Mouse (Mus musculus): Measurements from ENCODE around the gene Pth2. TPM values are rescaled to one million over a fixed set of nuclear protein-coding genes. Genes with fewer than 3 reads are reported as not detected.

Gene Pth2
- polyA plus RNA-seq, 1 experiment from 2014 or later: not detected

DNA sequence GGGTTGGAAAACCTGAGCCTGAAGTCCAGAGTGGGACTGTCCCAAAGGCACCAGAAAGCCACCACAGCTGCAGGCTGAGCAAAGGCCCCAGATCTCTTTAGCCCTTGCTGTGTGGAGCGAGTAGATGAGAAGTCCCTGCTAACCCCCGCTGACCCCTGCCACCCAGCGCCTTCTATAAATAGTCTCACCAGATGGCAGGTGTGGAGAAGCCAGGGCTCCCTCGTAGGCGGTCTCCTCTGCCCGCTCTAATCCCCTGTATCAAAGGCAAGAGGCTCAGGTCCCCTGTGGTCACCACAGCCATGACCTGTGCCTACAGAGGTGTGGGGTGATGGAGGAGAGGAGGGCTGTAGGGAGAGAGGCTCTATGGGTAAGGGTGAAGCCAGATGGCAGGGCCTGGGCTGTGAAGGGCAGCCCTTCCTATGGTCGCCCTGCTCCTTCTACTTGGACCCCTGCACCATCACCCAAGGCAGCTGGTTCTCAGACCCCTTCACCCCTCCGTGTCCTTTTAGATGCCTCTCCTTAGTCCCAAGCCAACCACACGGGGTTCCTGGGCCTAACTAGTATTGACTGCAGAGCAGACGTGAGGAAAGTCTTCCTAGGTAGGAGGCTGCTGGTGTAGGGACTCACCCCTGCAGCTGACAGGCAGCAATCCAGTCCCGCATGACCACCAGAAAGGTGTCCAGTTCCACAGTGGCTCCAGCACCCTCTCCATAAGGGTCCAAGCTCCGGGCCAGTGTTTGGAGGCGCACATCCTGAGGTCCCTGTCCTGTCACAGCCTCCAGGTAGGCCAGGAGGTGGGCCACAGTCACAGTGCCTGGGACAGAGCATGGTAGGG, 14.8 kb downstream of the Pth2 start:
- no peaks in the 10 kb centered on the region for H3K36me3 ChIP-seq (ENCODE audit: control insufficient read depth, insufficient read depth)
- peaks cover 7% of the 10 kb centered on the region; the same call in 1 of the 2 replicates for H3K27me3 ChIP-seq (ENCODE audit: control insufficient read depth, insufficient read depth, low read depth, low read length)
- H3K9me3 ChIP-seq (replicated peaks; ENCODE audit: control insufficient read depth, low read length): no peaks in the 10 kb centered on the region
- WGBS (ENCODE audit: insufficient replicate concordance): 54% methylated on average over 13 of the region's 13 CpGs
- ATAC-seq (ENCODE audit: low read depth): no peak
- no peaks in the 10 kb centered on the region for H3K4me1 ChIP-seq (ENCODE audit: control insufficient read depth, low read depth, low read length)
- no peak overlapping the region for H3K4me3 ChIP-seq (ENCODE audit: low read depth, low read length)
- no peak overlapping the region for H3K27ac ChIP-seq (ENCODE audit: low read length)
- no peak overlapping the region for H3K4me2 ChIP-seq (ENCODE audit: low read depth, low read length)
- no peak overlapping the region for H3K9ac ChIP-seq (ENCODE audit: low read depth, low read length)

DNA sequence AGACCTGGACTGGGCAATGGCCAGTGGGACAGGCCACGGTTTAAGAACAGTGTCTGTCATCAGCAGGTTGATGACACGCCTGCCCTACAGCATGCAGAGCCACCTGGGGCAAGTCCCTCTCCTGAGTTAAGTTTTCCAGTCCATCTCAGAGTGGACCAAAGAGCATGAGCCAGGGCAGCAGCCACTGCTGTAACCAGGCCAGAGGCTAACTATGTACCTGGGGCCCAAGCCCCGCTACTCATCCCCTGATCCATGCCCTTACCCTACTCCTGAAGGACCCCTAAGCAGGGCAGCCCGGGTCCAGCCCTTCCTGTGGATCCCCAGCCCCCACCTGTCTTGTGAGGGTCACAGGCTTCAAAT, 15.4 kb downstream of the Pth2 start:
- H3K36me3 ChIP-seq (ENCODE audit: control insufficient read depth, insufficient read depth): no peaks in the 10 kb centered on the region
- no peak overlapping the region for H3K4me3 ChIP-seq (ENCODE audit: low read depth, low read length)
- no peak overlapping the region for H3K4me2 ChIP-seq (ENCODE audit: low read depth, low read length)
- no peaks in the 10 kb centered on the region for H3K9me3 ChIP-seq (replicated peaks; ENCODE audit: control insufficient read depth, low read length)
- WGBS (ENCODE audit: insufficient replicate concordance): 50% methylated on average over 4 of the region's 4 CpGs
- no peak for ATAC-seq (ENCODE audit: low read depth)
- no peak overlapping the region for H3K27ac ChIP-seq (ENCODE audit: low read length)
- no peak overlapping the region for H3K9ac ChIP-seq (ENCODE audit: low read depth, low read length)
- H3K4me1 ChIP-seq (ENCODE audit: control insufficient read depth, low read depth, low read length): no peaks in the 10 kb centered on the region
- H3K27me3 ChIP-seq (ENCODE audit: control insufficient read depth, insufficient read depth, low read depth, low read length): peaks cover 4% of the 10 kb centered on the region; the same call in 1 of the 2 replicates

GRCm38 (mm10) chr7:45196994-45197393, 16.2 kb downstream of the Pth2 start:
- Histone ChIP-seq H3K4me3 (ENCODE audit: low read depth, low read length) (no peak overlapping the region), H3K27ac (ENCODE audit: low read length) (no peak overlapping the region), H3K36me3 (ENCODE audit: control insufficient read depth, insufficient read depth) (no peaks in the 10 kb centered on the region), H3K4me2 (ENCODE audit: low read depth, low read length) (no peak overlapping the region), H3K27me3 (ENCODE audit: control insufficient read depth, insufficient read depth, low read depth, low read length) (no peaks in the 10 kb centered on the region; the same call in 1 of the 2 replicates), H3K9ac (ENCODE audit: low read depth, low read length) (no peak overlapping the region), H3K9me3 (replicated peaks; ENCODE audit: control insufficient read depth, low read length) (no peaks in the 10 kb centered on the region), H3K4me1 (ENCODE audit: control insufficient read depth, low read depth, low read length) (no peaks in the 10 kb centered on the region)
- no peak for ATAC-seq (ENCODE audit: low read depth)
- 49% methylated on average over 5 of the region's 5 CpGs for WGBS (ENCODE audit: insufficient replicate concordance)

DNA sequence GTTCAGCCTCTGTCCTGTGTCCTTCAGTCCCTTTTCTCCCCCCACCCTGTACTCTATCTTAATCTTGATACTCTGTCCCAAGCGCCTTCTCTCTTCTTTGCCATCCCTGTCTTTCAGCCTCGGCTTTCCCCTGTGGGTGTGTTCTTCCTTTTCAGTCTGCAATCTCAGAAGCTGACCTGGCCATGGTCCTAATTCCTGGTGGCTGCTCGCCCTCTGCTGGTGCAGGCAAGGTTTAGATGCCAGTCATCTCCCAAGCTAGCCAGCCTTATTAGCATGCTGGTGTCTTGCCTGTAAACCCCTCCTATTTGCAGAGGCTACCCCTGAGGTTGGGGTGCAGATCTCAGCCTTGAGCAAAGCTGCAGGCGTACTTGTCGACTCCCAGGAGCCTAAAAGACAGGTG, 17.6 kb downstream of the Pth2 start:
- Histone ChIP-seq H3K27ac (ENCODE audit: low read length) (no peak overlapping the region), H3K4me3 (ENCODE audit: low read depth, low read length) (no peak overlapping the region), H3K9ac (ENCODE audit: low read depth, low read length) (no peak overlapping the region), H3K27me3 (ENCODE audit: control insufficient read depth, insufficient read depth, low read depth, low read length) (no peaks in the 10 kb centered on the region; the same call in 1 of the 2 replicates), H3K4me1 (ENCODE audit: control insufficient read depth, low read depth, low read length) (no peaks in the 10 kb centered on the region), H3K4me2 (ENCODE audit: low read depth, low read length) (no peak overlapping the region), H3K9me3 (replicated peaks; ENCODE audit: control insufficient read depth, low read length) (no peaks in the 10 kb centered on the region), H3K36me3 (ENCODE audit: control insufficient read depth, insufficient read depth) (no peaks in the 10 kb centered on the region)
- ATAC-seq (ENCODE audit: low read depth): no peak
- 6% methylated on average over 5 of the region's 5 CpGs for WGBS (ENCODE audit: insufficient replicate concordance)

DNA sequence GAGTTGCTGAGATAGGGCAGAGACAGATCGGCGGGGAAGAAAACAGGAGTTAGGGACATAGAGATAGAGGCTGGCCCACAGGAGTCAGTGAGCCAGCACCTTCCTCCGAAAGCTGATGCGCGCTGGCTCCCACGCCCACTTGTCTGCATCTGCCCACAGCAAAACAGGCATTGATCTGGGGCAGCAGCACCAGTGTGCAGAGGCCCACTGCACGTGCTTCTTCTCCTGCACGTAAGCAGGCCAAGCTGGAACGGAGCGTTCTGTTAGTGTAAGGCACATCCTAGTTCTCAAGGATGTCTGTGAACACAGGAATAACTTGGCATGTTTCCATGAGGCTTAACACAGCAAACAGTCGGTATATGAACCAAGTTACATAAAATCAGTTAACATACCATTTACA, 18.2 kb downstream of the Pth2 start:
- Histone ChIP-seq H3K27me3 (ENCODE audit: control insufficient read depth, insufficient read depth, low read depth, low read length) (no peaks in the 10 kb centered on the region; the same call in 1 of the 2 replicates), H3K9me3 (replicated peaks; ENCODE audit: control insufficient read depth, low read length) (no peaks in the 10 kb centered on the region), H3K4me2 (ENCODE audit: low read depth, low read length) (no peak overlapping the region), H3K4me1 (ENCODE audit: control insufficient read depth, low read depth, low read length) (no peaks in the 10 kb centered on the region), H3K27ac (ENCODE audit: low read length) (no peak overlapping the region), H3K9ac (ENCODE audit: low read depth, low read length) (no peak overlapping the region), H3K36me3 (ENCODE audit: control insufficient read depth, insufficient read depth) (no peaks in the 10 kb centered on the region), H3K4me3 (ENCODE audit: low read depth, low read length) (no peak overlapping the region)
- no peak for ATAC-seq (ENCODE audit: low read depth)
- WGBS (ENCODE audit: insufficient replicate concordance): 68% methylated on average over 11 of the region's 11 CpGs

DNA sequence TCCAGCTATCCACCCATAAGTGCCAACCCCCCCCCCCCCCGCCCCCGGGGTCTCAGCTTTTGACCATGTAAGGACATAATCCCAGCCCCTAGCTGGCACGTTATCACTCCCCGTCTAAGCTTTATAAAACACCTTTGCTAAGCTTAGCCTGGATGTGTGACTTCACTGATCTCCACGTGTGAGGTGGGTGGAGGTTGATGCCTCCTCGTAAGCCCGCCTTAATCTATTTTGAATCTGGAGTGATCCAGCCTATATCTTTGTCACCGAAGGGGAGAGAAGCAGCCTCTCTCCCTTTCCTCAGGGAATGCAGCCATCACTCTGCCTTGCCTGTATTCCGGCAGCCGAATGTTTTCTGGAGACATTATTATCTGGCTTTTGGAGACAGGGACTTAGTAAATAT, 21.9 kb downstream of the Pth2 start:
- H3K4me2 ChIP-seq (ENCODE audit: low read depth, low read length): no peak overlapping the region
- no peak overlapping the region for H3K4me3 ChIP-seq (ENCODE audit: low read depth, low read length)
- no peaks in the 10 kb centered on the region for H3K36me3 ChIP-seq (ENCODE audit: control insufficient read depth, insufficient read depth)
- ATAC-seq (ENCODE audit: low read depth): no peak
- no peaks in the 10 kb centered on the region for H3K27me3 ChIP-seq (ENCODE audit: control insufficient read depth, insufficient read depth, low read depth, low read length)
- H3K9ac ChIP-seq (ENCODE audit: low read depth, low read length): no peak overlapping the region
- H3K27ac ChIP-seq (ENCODE audit: low read length): no peak overlapping the region
- H3K9me3 ChIP-seq (replicated peaks; ENCODE audit: control insufficient read depth, low read length): no peaks in the 10 kb centered on the region
- WGBS (ENCODE audit: insufficient replicate concordance): 42% methylated on average over 10 of the region's 10 CpGs
- H3K4me1 ChIP-seq (ENCODE audit: control insufficient read depth, low read depth, low read length): peaks cover 5% of the 10 kb centered on the region; the same call in 1 of the 2 replicates

DNA sequence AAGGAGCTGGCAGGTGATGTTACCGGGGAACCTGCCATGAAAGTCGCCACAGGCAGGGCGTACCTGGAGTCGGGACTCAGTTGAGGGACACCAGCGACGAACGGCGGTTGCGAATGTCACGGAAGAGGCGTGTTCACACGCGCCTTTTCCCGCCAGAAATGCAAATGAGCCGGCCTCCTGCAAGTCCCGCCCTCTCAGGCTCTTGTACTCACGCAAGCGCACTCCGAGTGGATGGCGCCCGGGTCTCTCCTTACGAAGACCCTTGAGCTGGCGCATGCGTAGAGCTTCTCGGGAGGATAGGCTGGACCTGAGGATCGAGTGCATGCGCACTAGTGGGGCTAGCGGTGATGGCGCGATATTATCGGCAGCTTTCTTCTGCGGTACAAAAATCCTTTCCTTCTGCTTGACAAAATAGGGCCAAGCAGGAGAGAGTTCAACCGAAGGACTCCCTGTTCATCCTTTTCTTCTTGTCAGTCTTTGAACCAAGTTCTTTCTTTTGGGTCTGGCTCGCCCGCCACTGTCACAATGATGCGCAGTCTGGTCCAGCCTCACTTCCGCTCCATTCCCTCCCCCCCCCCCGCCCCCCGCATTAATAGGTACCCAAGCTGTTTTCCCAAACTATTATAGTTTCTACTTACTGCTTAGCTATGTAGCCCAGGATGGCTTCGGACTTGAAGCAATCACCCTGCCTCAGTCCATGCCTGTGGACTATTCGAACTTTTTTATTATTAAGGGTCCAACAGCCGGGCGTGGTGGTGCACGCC, 23.8 kb downstream of the Pth2 start, which contains the start of gene Ccdc155:
Gene Ccdc155, minus strand, starts transcription at position 513 of the 764 bp plus-strand sequence.
- Histone ChIP-seq H3K4me1 (ENCODE audit: control insufficient read depth, low read depth, low read length) (peaks cover 5% of the 10 kb centered on the region; the same call in 1 of the 2 replicates), H3K4me3 (ENCODE audit: low read depth, low read length) (peak within 1 kb of the TSS; percentile 56), H3K9me3 (replicated peaks; ENCODE audit: control insufficient read depth, low read length) (no peaks in the 10 kb centered on the region), H3K27ac (ENCODE audit: low read length) (no peak within 1 kb of the TSS), H3K36me3 (ENCODE audit: control insufficient read depth, insufficient read depth) (no peaks in the 10 kb centered on the region), H3K4me2 (ENCODE audit: low read depth, low read length) (peak within 1 kb of the TSS; percentile 57), H3K27me3 (ENCODE audit: control insufficient read depth, insufficient read depth, low read depth, low read length) (no peaks in the 10 kb centered on the region), H3K9ac (ENCODE audit: low read depth, low read length) (0 out of 2 replicates have a peak within 1 kb of the TSS, but pooled peaks have one; percentile 1)
- WGBS (ENCODE audit: insufficient replicate concordance): 5% methylated on average over 44 of the region's 44 CpGs
- peak; percentile 91 for ATAC-seq (ENCODE audit: low read depth)

GRCm38 (mm10) chr7:45208260-45208659, 27.5 kb downstream of the Pth2 start:
- Histone ChIP-seq H3K27ac (ENCODE audit: low read length) (no peak overlapping the region), H3K9ac (ENCODE audit: low read depth, low read length) (no peak overlapping the region), H3K27me3 (ENCODE audit: control insufficient read depth, insufficient read depth, low read depth, low read length) (peaks cover 3% of the 10 kb centered on the region; the same call in 1 of the 2 replicates), H3K4me2 (ENCODE audit: low read depth, low read length) (no peak overlapping the region), H3K9me3 (replicated peaks; ENCODE audit: control insufficient read depth, low read length) (no peaks in the 10 kb centered on the region), H3K4me1 (ENCODE audit: control insufficient read depth, low read depth, low read length) (peaks cover 19% of the 10 kb centered on the region), H3K4me3 (ENCODE audit: low read depth, low read length) (no peak overlapping the region), H3K36me3 (ENCODE audit: control insufficient read depth, insufficient read depth) (no peaks in the 10 kb centered on the region)
- 70% methylated on average over 6 of the region's 6 CpGs for WGBS (ENCODE audit: insufficient replicate concordance)
- no peak for ATAC-seq (ENCODE audit: low read depth)

DNA sequence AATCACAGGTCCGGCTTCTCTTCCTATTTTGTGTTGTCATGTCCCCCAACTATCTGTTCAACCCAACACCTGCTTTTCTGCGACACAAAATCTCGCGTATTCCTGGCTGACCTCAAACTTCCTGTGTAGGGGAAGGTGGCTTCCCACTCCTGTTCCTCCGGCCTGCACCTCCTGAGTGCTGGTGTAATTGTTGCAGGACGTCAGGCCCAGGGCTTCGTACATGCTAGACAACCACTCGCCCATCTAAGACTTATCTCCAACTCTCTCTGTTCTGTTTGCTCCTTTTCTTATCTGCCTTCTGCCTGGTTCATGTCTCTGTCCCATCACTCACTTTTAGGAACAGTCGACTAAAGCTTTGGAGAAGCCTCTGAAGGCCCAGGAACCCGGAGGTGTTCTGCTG, 30.3 kb downstream of the Pth2 start:
- Histone ChIP-seq H3K4me1 (ENCODE audit: control insufficient read depth, low read depth, low read length) (peaks cover 19% of the 10 kb centered on the region), H3K27me3 (ENCODE audit: control insufficient read depth, insufficient read depth, low read depth, low read length) (peaks cover 14% of the 10 kb centered on the region), H3K4me3 (ENCODE audit: low read depth, low read length) (peak overlapping the region; percentile 32), H3K27ac (ENCODE audit: low read length) (no peak overlapping the region), H3K4me2 (ENCODE audit: low read depth, low read length) (peak overlapping the region; percentile 44), H3K36me3 (ENCODE audit: control insufficient read depth, insufficient read depth) (no peaks in the 10 kb centered on the region), H3K9ac (ENCODE audit: low read depth, low read length) (no peak overlapping the region), H3K9me3 (replicated peaks; ENCODE audit: control insufficient read depth, low read length) (no peaks in the 10 kb centered on the region)
- no peak for ATAC-seq (ENCODE audit: low read depth)
- WGBS (ENCODE audit: insufficient replicate concordance): 15% methylated on average over 10 of the region's 10 CpGs
